Mouse (Mus musculus) midbrain, embryonic 13.5 days (tissue): ENCODE measurements at regions not wholly inside any gene's neighbourhood (a gene's known extent, or its start where the extent isn't known, plus 50 kb on each side); places are given as distances from the start of the nearest gene placed in this dataset.

Source experiments
- ATAC-seq: fragments of 200-750 bp; cut with Nextera tagmentation; 2 replicates; pipeline ENCODE4 v1.8.0; 2017; ENCODE audit warnings: mild to moderate bottlenecking, moderate TSS enrichment, moderate library complexity
- H3K27ac ChIP-seq: fragments of 300-500 bp; sonication (generic); 2 replicates; pipeline ENCODE4 v1.5.1; 2015; ENCODE audit warnings: inconsistent platforms, mild to moderate bottlenecking, moderate library complexity
- H3K27me3 ChIP-seq: fragments of 300-500 bp; sonication (generic); 2 replicates; pipeline ENCODE4 v1.6.1; 2015; ENCODE audit warnings: mild to moderate bottlenecking, inconsistent platforms
- H3K36me3 ChIP-seq: fragments of 300-500 bp; sonication (generic); 2 replicates; pipeline ENCODE4 v1.6.1; 2015; ENCODE audit warnings: mild to moderate bottlenecking, inconsistent platforms
- H3K4me1 ChIP-seq: fragments of 300-500 bp; sonication (generic); replicated peaks from 2 replicates; pipeline ENCODE4 v1.6.1; 2015; ENCODE audit warnings: inconsistent platforms
- H3K4me2 ChIP-seq: fragments of 300-500 bp; sonication (generic); replicated peaks from 2 replicates; pipeline ENCODE4 v1.6.1; 2015; ENCODE audit warnings: moderate library complexity, mild to moderate bottlenecking, inconsistent platforms
- H3K4me3 ChIP-seq: fragments of 300-500 bp; sonication (generic); replicated peaks from 2 replicates; pipeline ENCODE4 v1.5.1; 2015; ENCODE audit warnings: mild to moderate bottlenecking, inconsistent platforms
- H3K9ac ChIP-seq: fragments of 300-500 bp; sonication (generic); replicated peaks from 2 replicates; pipeline ENCODE4 v1.6.1; 2015; ENCODE audit warnings: mild to moderate bottlenecking, inconsistent platforms
- H3K9me3 ChIP-seq: fragments of 300-500 bp; sonication (generic); 2 replicates; pipeline ENCODE4 v1.6.1; 2016; ENCODE audit warnings: mild to moderate bottlenecking, inconsistent platforms
- WGBS: fragments of 180-500 bp; shearing (Covaris S2); methylation state at CpG from one replicate; pipeline ENCODE4 v1.1.7; 2015; 5-methylcytosine and 5-hydroxymethylcytosine counted together

- ATAC-seq, result peak; percentile 79
- Histone ChIP-seq H3K4me1 (peaks cover 11% of the 10 kb centered on the region), H3K27ac (peak overlapping the region; percentile 32; the same call in 1 of the 2 replicates), H3K27me3 (no peaks in the 10 kb centered on the region), H3K9ac (no peak overlapping the region), H3K4me3 (no peak overlapping the region), H3K9me3 (no peaks in the 10 kb centered on the region), H3K4me2 (no peak overlapping the region), H3K36me3 (no peaks in the 10 kb centered on the region)
- WGBS, result 11% methylated on average over 4 of the region's 4 CpGs
Observed at GRCm38 (mm10) chr8:35196189-35196588, 569.4 kb upstream of the Gm19410 start.

DNA sequence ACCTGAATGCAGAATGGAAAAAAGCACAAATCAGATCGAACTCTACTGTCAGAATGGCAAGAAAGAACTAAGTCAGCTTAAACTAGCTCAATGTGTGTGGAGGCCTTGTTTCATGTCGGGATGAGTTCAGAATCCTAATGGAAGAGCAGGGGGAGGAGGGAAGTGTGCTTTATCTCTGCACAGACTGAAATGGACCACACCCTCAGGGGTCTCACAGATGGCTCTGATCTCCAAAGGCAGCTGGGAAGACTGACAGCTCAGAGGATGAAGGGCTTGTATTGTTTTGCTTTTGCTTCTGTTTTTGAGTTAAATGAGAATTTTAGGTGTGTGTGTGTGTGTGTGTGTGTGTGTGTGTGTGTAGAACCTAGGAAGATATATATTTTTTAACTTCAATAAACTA, 566.8 kb upstream of the Gm19410 start:
- no peaks in the 10 kb centered on the region for H3K27me3 ChIP-seq
- H3K4me1 ChIP-seq, result peaks cover 8% of the 10 kb centered on the region
- H3K36me3 ChIP-seq, result no peaks in the 10 kb centered on the region
- H3K9me3 ChIP-seq, result no peaks in the 10 kb centered on the region
- no peak overlapping the region for H3K9ac ChIP-seq
- no peak overlapping the region for H3K4me3 ChIP-seq
- no peak overlapping the region for H3K4me2 ChIP-seq
- H3K27ac ChIP-seq, result no peak overlapping the region
- 0 out of 2 replicates have a peak, but pooled peaks have one; percentile 31 for ATAC-seq
- 46% methylated on average over 2 of the region's 2 CpGs for WGBS

GRCm38 (mm10) chr8:35201416-35201815, 564.2 kb upstream of the Gm19410 start:
- ATAC-seq, result no peak
- H3K9me3 ChIP-seq, result no peaks in the 10 kb centered on the region
- 77% methylated on average over 12 of the region's 12 CpGs for WGBS

DNA sequence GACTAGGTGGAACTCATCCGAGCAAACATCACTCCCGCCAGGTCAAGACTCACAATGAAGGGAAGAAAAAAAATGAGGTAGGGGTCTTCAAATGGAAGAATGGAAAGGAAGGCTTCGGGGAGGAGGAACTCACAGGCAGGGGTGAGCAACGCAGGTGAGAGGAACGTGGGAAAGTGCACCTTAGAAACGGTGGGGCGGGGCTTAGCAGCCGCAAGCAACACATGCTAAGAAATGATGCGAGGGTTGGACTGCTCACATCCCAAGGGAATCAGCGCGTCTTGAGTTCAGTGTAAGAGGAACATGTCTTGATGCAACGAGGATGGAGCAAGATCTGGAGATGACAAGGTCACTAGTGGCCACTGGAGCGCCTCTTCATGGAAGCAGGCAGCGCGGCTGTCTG, 560.6 kb upstream of the Gm19410 start:
- Histone ChIP-seq H3K9me3 (no peaks in the 10 kb centered on the region), H3K27me3 (no peaks in the 10 kb centered on the region), H3K4me1 (peaks cover 14% of the 10 kb centered on the region), H3K9ac (no peak overlapping the region), H3K4me2 (peak overlapping the region; percentile 7; the same call in 1 of the 2 replicates), H3K36me3 (no peaks in the 10 kb centered on the region), H3K27ac (no peak overlapping the region), H3K4me3 (no peak overlapping the region)
- no peak for ATAC-seq
- 74% methylated on average over 15 of the region's 15 CpGs for WGBS

More at GRCm38 (mm10) chr8:35201416-35201815, 564.2 kb upstream of the Gm19410 start:
- Histone ChIP-seq H3K27ac (no peak overlapping the region), H3K4me2 (no peak overlapping the region), H3K9ac (no peak overlapping the region), H3K4me1 (peaks cover 16% of the 10 kb centered on the region), H3K27me3 (no peaks in the 10 kb centered on the region), H3K4me3 (no peak overlapping the region), H3K36me3 (no peaks in the 10 kb centered on the region)

- Histone ChIP-seq H3K27me3 (no peaks in the 10 kb centered on the region), H3K36me3 (no peaks in the 10 kb centered on the region), H3K4me1 (peaks cover 14% of the 10 kb centered on the region), H3K4me2 (peak overlapping the region; percentile 7; the same call in 1 of the 2 replicates), H3K4me3 (no peak overlapping the region), H3K27ac (no peak overlapping the region), H3K9me3 (no peaks in the 10 kb centered on the region), H3K9ac (no peak overlapping the region)
- WGBS, result 14% methylated on average over 8 of the region's 8 CpGs
- no peak for ATAC-seq
Observed at GRCm38 (mm10) chr8:35205536-35205935, 560.1 kb upstream of the Gm19410 start.

DNA sequence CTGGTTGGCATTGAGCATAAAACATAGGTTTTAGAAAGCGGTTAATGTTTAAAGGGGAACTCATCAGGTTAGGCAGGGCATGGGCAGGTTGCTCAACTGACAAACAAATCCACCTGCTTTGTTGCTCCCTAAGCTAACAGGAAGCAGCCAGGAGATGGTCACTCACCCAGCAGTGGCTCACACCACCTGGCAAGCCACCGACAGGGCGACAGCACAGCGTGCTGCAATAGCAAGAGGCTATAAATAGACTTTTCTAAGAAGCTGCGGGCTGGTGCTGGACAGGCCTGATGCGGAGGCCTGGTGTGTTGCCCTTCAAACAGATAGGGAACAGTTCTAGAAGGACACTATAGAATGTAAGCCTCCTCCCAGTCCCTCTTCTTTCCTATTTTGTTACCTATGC, 559.3 kb upstream of the Gm19410 start:
- 60% methylated on average over 6 of the region's 6 CpGs for WGBS

DNA sequence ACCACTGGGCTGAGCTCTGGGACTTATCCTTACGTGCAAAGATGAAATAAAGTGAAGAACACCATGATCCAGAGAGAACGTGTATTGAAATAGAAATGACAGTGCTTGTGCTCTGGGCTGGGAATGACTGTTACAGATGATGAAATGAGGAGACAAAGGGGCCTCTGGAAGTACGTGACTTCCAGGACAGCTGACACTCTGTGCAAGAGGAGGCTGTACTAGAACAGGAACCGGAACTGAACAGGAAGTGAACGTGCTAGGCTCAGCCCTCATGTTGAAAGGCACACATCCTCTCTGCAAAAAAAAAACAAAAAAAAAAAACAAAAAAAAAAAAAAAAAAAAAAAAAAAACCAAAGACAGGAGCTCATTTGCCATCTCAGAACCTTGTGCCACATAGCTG, 557.2 kb upstream of the Gm19410 start:
- no peak for ATAC-seq
- Histone ChIP-seq H3K4me3 (no peak overlapping the region), H3K4me2 (no peak overlapping the region), H3K36me3 (no peaks in the 10 kb centered on the region), H3K9me3 (no peaks in the 10 kb centered on the region), H3K27ac (no peak overlapping the region), H3K9ac (no peak overlapping the region), H3K27me3 (no peaks in the 10 kb centered on the region), H3K4me1 (peaks cover 20% of the 10 kb centered on the region)
- WGBS, result 76% methylated on average over 5 of the region's 5 CpGs

More for the DNA sequence above, 559.3 kb upstream of the Gm19410 start:
- H3K9me3 ChIP-seq, result no peaks in the 10 kb centered on the region
- H3K4me3 ChIP-seq, result no peak overlapping the region
- ATAC-seq, result no peak
- H3K4me1 ChIP-seq, result peaks cover 14% of the 10 kb centered on the region
- H3K27ac ChIP-seq, result no peak overlapping the region
- no peak overlapping the region for H3K9ac ChIP-seq
- H3K27me3 ChIP-seq, result no peaks in the 10 kb centered on the region
- H3K4me2 ChIP-seq, result no peak overlapping the region
- no peaks in the 10 kb centered on the region for H3K36me3 ChIP-seq

GRCm38 (mm10) chr8:35211506-35212452, 553.8 kb upstream of the Gm19410 start:
- ATAC-seq, result no peak
- Histone ChIP-seq H3K27ac (no peak overlapping the region), H3K9me3 (no peaks in the 10 kb centered on the region), H3K4me3 (no peak overlapping the region), H3K9ac (no peak overlapping the region), H3K27me3 (no peaks in the 10 kb centered on the region), H3K4me1 (peaks cover 6% of the 10 kb centered on the region; the same call in 1 of the 2 replicates), H3K36me3 (no peaks in the 10 kb centered on the region), H3K4me2 (no peak overlapping the region)
- WGBS, result 71% methylated on average over 10 of the region's 10 CpGs

- no peak overlapping the region for H3K27ac ChIP-seq
- 80% methylated on average over 3 of the region's 3 CpGs for WGBS
Observed at GRCm38 (mm10) chr8:35213515-35213914, 552.1 kb upstream of the Gm19410 start.

DNA sequence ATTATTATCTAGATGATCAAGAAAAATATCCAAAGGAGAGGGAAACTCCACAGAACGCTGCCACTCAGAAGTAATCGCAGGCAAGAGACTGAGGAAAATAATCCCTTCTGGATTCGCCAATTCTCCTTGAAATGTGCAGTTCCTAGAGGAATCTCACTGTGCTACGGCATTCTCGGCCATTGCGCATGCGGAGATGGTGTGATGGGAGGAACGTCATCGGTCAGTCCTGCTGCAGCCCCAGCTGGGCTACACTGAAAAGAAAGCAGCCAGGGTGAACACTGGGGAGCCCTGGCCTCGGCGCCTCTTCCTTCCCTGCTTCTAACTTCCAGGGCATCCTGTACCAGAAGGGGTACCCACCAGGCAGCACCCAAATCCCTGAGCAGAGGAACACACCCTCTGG, 548.0 kb upstream of the Gm19410 start:
- Histone ChIP-seq H3K4me1 (peaks cover 2% of the 10 kb centered on the region; the same call in 1 of the 2 replicates), H3K27ac (no peak overlapping the region), H3K9ac (no peak overlapping the region), H3K4me3 (no peak overlapping the region), H3K9me3 (no peaks in the 10 kb centered on the region), H3K36me3 (no peaks in the 10 kb centered on the region), H3K4me2 (no peak overlapping the region), H3K27me3 (no peaks in the 10 kb centered on the region)
- 90% methylated on average over 11 of the region's 11 CpGs for WGBS
- ATAC-seq, result no peak

More at GRCm38 (mm10) chr8:35213515-35213914, 552.1 kb upstream of the Gm19410 start:
- no peaks in the 10 kb centered on the region for H3K27me3 ChIP-seq
- ATAC-seq, result no peak
- H3K4me1 ChIP-seq, result peaks cover 6% of the 10 kb centered on the region; the same call in 1 of the 2 replicates
- H3K9ac ChIP-seq, result no peak overlapping the region
- no peak overlapping the region for H3K4me2 ChIP-seq
- no peaks in the 10 kb centered on the region for H3K9me3 ChIP-seq
- H3K36me3 ChIP-seq, result no peaks in the 10 kb centered on the region
- no peak overlapping the region for H3K4me3 ChIP-seq

- Histone ChIP-seq H3K4me3 (no peak overlapping the region), H3K9me3 (no peaks in the 10 kb centered on the region), H3K27me3 (no peaks in the 10 kb centered on the region), H3K4me1 (no peaks in the 10 kb centered on the region), H3K36me3 (no peaks in the 10 kb centered on the region), H3K9ac (no peak overlapping the region), H3K27ac (no peak overlapping the region), H3K4me2 (no peak overlapping the region)
- 91% methylated on average over 4 of the region's 4 CpGs for WGBS
- ATAC-seq, result no peak
Observed at GRCm38 (mm10) chr8:35218327-35218726, 547.3 kb upstream of the Gm19410 start.

- Histone ChIP-seq H3K9ac (no peak overlapping the region), H3K27ac (no peak overlapping the region), H3K4me1 (no peaks in the 10 kb centered on the region), H3K36me3 (no peaks in the 10 kb centered on the region), H3K4me3 (no peak overlapping the region), H3K27me3 (no peaks in the 10 kb centered on the region), H3K9me3 (no peaks in the 10 kb centered on the region), H3K4me2 (no peak overlapping the region)
- ATAC-seq, result no peak
- WGBS, result 83% methylated on average over 18 of the region's 18 CpGs
Observed at GRCm38 (mm10) chr8:35224053-35224924, 541.3 kb upstream of the Gm19410 start.
